Mouse (Mus musculus): ENCODE data around the gene Ccdc134. TPM values are rescaled to one million over a fixed set of nuclear protein-coding genes. Genes with fewer than 3 reads are reported as not detected.
"Not testable (repeated sequence)": the region's sequence is repeated elsewhere in the genome, so short reads cannot be mapped to it uniquely, and the experiment has no call there.

The Ccdc134 gene
- 15.5 and 15.8 TPM in 2 replicates for polyA plus RNA-seq (2015; fragmentation: Nextera tagmentation; extraction: Ambion mirVana)

DNA sequence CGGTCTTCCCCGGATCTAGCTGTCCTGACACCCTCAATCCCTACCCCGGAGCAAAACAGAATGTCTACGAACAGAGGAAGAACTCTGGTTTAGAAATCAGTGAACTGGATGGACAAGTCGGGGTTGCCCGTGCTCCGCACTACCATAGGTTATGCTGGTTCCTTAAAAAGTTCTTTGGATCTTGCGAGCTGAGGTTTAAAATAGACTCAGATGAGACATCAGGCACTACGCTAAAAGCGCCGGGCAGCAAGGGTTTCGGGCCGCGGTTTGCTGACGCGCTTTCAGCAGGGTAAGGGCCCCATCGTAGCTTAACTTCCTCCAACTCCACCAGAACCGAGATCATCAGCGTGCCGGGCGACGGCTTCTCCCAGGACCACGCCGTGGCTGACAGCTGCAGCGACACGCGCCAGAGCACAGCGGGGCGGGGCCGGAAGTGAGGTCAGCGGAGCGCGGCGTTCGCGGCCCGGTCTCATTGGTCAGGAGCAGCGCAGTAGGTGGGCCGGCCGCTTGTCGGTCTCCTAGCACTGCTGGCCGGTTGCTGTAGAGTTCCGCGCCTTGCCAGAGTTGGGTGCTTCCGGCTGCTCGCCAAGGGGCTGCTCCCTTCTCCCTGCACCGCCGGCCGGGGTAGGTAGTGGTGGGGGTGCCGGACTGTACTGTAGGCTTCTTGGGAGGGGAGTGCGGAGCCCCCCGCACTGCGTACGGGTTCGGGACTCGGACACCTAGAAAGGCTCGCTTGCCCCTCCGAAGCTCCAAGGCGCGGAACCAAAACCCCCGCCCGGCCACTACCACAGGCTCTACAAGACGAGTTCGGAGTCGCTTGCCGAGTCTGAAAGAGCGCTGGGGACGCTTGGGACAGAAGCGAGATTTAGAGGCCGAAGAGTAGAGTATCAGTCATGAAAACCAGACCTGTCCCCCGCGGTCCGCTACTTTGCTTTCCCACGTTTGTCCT, at the start of gene Ccdc134:
Gene Ccdc134, plus strand, starts transcription at position 497 of the 949 bp plus-strand sequence.
- peak within 1 kb of the TSS; percentile 85 for H3K27ac ChIP-seq
- 0 out of 2 replicates have a peak, but pooled peaks cover 9% of the 10 kb centered on the region for H3K4me1 ChIP-seq
- H3K27me3 ChIP-seq (replicated peaks): no peaks in the 10 kb centered on the region
- under 1% methylated on average over 74 of the region's 74 CpGs for WGBS
- H3K4me3 ChIP-seq (replicated peaks): peak within 1 kb of the TSS; percentile 75
- peak within 1 kb of the TSS; percentile 92 for H3K4me2 ChIP-seq
- ATAC-seq (ENCODE audit: insufficient read depth, low FRiP score, low read depth): peak; percentile 99
- H3K9ac ChIP-seq: peak within 1 kb of the TSS; percentile 70
- no peaks in the 10 kb centered on the region for H3K36me3 ChIP-seq
- H3K9me3 ChIP-seq: no peaks in the 10 kb centered on the region

DNA sequence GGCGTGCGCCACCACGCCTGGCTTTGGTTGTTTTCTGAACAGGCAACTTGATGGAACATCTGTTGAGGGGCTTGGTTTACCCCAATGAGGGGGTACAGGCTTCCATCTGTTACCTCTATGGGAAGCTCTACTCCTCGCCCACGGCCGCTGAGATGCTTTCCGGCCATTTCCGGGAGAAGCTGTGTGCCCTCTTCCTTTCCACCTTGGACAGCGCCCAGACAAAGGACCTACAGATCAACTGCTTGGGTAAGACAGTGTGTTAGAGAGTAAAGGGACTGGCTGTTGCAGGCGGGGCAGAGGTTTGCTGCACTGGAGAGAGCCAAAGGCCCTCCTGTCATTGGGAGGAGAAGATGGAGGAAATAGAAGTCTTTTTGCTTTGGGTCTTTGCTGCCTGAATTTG, 47.8 kb upstream of the Ccdc134 start:
- H3K27ac ChIP-seq: no peak overlapping the region
- no peak overlapping the region for H3K4me2 ChIP-seq
- no peak for ATAC-seq (ENCODE audit: insufficient read depth, low FRiP score, low read depth)
- no peak overlapping the region for H3K9ac ChIP-seq
- no peaks in the 10 kb centered on the region for H3K9me3 ChIP-seq
- no peaks in the 10 kb centered on the region for H3K4me1 ChIP-seq
- no peaks in the 10 kb centered on the region for H3K27me3 ChIP-seq (replicated peaks)
- WGBS: 50% methylated on average over 10 of the region's 10 CpGs
- no peaks in the 10 kb centered on the region for H3K36me3 ChIP-seq
- no peak overlapping the region for H3K4me3 ChIP-seq (replicated peaks)

DNA sequence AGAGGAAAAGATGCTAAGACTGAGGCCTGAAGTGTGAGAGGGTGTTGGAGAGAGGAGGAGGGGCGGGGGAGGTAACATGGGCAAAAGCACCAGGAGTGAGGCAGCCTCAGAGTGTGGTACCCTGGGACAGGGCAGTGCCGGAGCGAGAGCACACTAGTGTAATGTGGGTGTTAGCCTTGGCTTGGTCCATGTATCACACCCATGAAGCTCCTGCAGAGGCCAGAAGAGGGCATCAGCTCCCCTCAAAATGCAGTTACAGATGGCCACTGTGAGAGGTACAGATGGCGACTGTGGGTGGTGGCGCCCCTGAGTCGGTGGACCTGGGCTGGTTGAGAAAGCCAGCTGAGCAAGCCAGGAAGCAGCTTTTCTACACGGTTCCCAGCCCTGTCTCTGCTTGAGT, 46.6 kb upstream of the Ccdc134 start:
- no peak for ATAC-seq (ENCODE audit: insufficient read depth, low FRiP score, low read depth)
- no peaks in the 10 kb centered on the region for H3K27me3 ChIP-seq (replicated peaks)
- H3K36me3 ChIP-seq: no peaks in the 10 kb centered on the region
- no peaks in the 10 kb centered on the region for H3K4me1 ChIP-seq
- H3K9me3 ChIP-seq: no peaks in the 10 kb centered on the region
- H3K9ac ChIP-seq: no peak overlapping the region
- no peak overlapping the region for H3K4me3 ChIP-seq (replicated peaks)
- no peak overlapping the region for H3K27ac ChIP-seq
- 27% methylated on average over 7 of the region's 7 CpGs for WGBS
- H3K4me2 ChIP-seq: no peak overlapping the region

DNA sequence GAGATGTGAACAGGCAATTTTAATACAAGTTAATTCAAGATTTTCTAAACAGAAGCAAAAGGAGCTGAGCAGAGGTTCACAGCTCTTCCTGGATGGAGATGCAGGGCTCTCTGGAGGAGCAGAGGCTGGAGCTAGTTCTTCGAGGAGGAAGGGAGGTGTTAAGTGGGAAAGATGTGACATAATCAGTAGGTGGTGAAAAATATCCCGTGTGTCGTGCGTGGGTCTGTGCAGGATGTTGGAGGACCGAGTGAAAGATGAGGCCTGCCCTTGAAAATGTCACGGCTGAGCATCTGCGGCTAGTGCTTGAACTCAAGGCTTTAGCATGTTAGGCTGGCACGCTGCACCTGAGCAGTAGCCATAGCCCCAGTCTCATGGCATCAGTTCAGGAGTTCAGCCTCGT, 42.1 kb upstream of the Ccdc134 start:
- Histone ChIP-seq H3K27me3 (replicated peaks) (no peaks in the 10 kb centered on the region; the same call in 1 of the 2 replicates), H3K9ac (no peak overlapping the region), H3K4me2 (no peak overlapping the region), H3K9me3 (no peaks in the 10 kb centered on the region), H3K4me3 (replicated peaks) (no peak overlapping the region), H3K4me1 (no peaks in the 10 kb centered on the region), H3K27ac (no peak overlapping the region), H3K36me3 (no peaks in the 10 kb centered on the region)
- WGBS: 79% methylated on average over 9 of the region's 9 CpGs
- no peak for ATAC-seq (ENCODE audit: insufficient read depth, low FRiP score, low read depth)

- Histone ChIP-seq H3K36me3 (no peaks in the 10 kb centered on the region), H3K9ac (no peak overlapping the region), H3K4me3 (replicated peaks) (no peak overlapping the region), H3K4me2 (no peak overlapping the region), H3K27ac (no peak overlapping the region), H3K4me1 (no peaks in the 10 kb centered on the region), H3K27me3 (replicated peaks) (no peaks in the 10 kb centered on the region; the same call in 1 of the 2 replicates), H3K9me3 (no peaks in the 10 kb centered on the region)
- no peak for ATAC-seq (ENCODE audit: insufficient read depth, low FRiP score, low read depth)
- 72% methylated on average over 12 of the region's 12 CpGs for WGBS
These were observed 41.6 kb upstream of the Ccdc134 start for GRCm38 (mm10) chr15:82086131-82086530.

- Histone ChIP-seq H3K4me1 (no peaks in the 10 kb centered on the region), H3K36me3 (no peaks in the 10 kb centered on the region), H3K9ac (no peak overlapping the region), H3K9me3 (no peaks in the 10 kb centered on the region), H3K4me3 (replicated peaks) (no peak overlapping the region), H3K27ac (no peak overlapping the region), H3K27me3 (replicated peaks) (no peaks in the 10 kb centered on the region; the same call in 1 of the 2 replicates), H3K4me2 (no peak overlapping the region)
- ATAC-seq (ENCODE audit: insufficient read depth, low FRiP score, low read depth): no peak
- 10% methylated on average over 10 of the region's 10 CpGs for WGBS
These were observed 40.5 kb upstream of the Ccdc134 start for GRCm38 (mm10) chr15:82087266-82087665.

- H3K4me3 ChIP-seq (replicated peaks): no peak overlapping the region
- H3K9ac ChIP-seq: no peak overlapping the region
- H3K36me3 ChIP-seq: no peaks in the 10 kb centered on the region
- no peaks in the 10 kb centered on the region for H3K9me3 ChIP-seq
- no peak for ATAC-seq (ENCODE audit: insufficient read depth, low FRiP score, low read depth)
- 69% methylated on average over 7 of the region's 7 CpGs for WGBS
- no peak overlapping the region for H3K27ac ChIP-seq
- no peaks in the 10 kb centered on the region; the same call in 1 of the 2 replicates for H3K27me3 ChIP-seq (replicated peaks)
- H3K4me1 ChIP-seq: no peaks in the 10 kb centered on the region
- H3K4me2 ChIP-seq: no peak overlapping the region
These were observed 36.7 kb upstream of the Ccdc134 start for GRCm38 (mm10) chr15:82091061-82091460.

DNA sequence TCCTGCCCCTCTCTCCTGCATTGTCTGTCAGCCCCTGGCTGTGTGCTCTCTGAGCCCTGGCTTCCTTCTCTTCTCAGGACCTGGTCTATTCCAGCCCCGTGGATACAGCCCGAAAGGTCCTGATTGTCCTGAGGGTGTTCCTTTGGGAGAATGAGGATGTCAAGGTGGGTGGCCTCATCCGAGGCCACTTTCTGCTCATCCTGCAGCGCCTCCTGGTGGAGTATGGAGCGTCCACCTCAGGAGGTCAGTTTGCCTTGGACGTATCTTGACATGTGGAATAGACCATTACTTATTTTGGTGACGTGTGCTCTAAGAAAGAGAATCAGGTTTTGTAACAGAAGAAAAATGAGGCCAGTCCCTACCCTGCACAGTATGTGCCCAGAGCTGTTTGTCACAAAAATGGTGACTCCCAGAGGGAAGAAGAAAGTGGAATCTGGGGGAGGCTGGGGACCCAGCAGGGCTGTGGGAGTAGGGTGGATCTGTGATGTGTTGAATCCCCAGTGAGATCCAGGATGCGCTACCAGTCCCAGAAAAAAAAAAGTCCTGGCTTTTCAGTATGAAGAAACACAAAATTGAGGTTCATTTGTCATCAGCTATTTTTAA, 20.7 kb upstream of the Ccdc134 start:
- no peak overlapping the region for H3K4me3 ChIP-seq (replicated peaks)
- no peaks in the 10 kb centered on the region for H3K27me3 ChIP-seq (replicated peaks)
- no peaks in the 10 kb centered on the region for H3K9me3 ChIP-seq
- no peak overlapping the region for H3K27ac ChIP-seq
- no peak overlapping the region for H3K4me2 ChIP-seq
- H3K9ac ChIP-seq: no peak overlapping the region
- 18% methylated on average over 8 of the region's 8 CpGs for WGBS
- no peaks in the 10 kb centered on the region for H3K36me3 ChIP-seq
- no peak for ATAC-seq (ENCODE audit: insufficient read depth, low FRiP score, low read depth)
- no peaks in the 10 kb centered on the region for H3K4me1 ChIP-seq

DNA sequence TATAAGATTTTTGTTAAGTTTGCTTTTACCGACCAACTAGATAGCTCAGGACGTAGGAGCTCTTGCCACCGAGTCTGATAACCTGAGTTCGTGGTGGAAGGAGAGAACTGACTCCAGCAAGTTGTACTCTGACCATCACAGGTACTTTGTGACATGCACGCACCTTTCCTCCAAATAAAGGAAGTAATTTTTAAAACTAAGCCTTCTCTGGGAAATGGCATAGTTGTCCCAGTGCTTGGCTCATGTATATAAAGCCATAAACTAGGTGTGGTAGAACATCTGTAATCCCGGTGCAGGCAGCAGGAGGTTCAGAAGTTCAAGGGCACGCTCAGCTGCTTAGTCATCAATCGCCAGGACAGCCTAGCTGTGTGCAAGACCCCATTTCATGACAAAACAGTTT, 7.2 kb upstream of the Ccdc134 start:
- Histone ChIP-seq H3K9me3 (no peaks in the 10 kb centered on the region), H3K4me3 (replicated peaks) (no peak overlapping the region), H3K4me2 (no peak overlapping the region), H3K9ac (no peak overlapping the region), H3K27me3 (replicated peaks) (no peaks in the 10 kb centered on the region), H3K4me1 (no peaks in the 10 kb centered on the region), H3K27ac (no peak overlapping the region), H3K36me3 (no peaks in the 10 kb centered on the region)
- 74% methylated on average over 8 of the region's 8 CpGs for WGBS
- ATAC-seq (ENCODE audit: insufficient read depth, low FRiP score, low read depth): no peak

- WGBS: 84% methylated on average over 4 of the region's 4 CpGs
- not testable (repeated sequence) for H3K9me3 ChIP-seq; H3K27me3 ChIP-seq (replicated peaks); H3K27ac ChIP-seq; H3K4me3 ChIP-seq (replicated peaks); H3K4me1 ChIP-seq; H3K9ac ChIP-seq; ATAC-seq (ENCODE audit: insufficient read depth, low FRiP score, low read depth); H3K36me3 ChIP-seq
- H3K4me2 ChIP-seq: peak overlapping the region; percentile 92
These were observed 1.0 kb upstream of the Ccdc134 start for GRCm38 (mm10) chr15:82126690-82127089.

DNA sequence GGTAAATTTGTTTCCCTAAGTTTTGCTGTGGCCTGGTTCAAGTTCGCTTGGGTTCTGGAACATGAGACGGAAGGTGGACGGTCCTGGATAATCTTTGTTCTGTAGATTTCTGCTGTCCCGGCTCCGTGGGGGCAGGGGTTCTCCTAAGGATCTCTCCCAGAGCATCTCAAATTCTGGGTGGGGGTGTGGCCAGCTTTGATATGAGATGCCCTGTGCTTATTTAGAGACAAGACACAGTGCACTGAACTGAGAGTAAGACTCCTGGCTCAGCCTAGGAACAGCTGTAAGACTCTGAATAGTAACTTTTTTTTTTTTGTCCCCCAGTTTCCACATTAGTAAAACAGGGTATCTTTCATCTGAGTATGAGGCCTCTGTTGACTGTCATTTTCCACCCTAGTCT, 676 bp downstream of the Ccdc134 start:
- Histone ChIP-seq H3K36me3 (no peaks in the 10 kb centered on the region), H3K4me2 (peak overlapping the region; percentile 92), H3K4me3 (replicated peaks) (peak overlapping the region; percentile 75), H3K27ac (peak overlapping the region; percentile 85; the same call in 1 of the 2 replicates), H3K4me1 (0 out of 2 replicates have a peak, but pooled peaks cover 9% of the 10 kb centered on the region), H3K9ac (peak overlapping the region; percentile 70), H3K9me3 (no peaks in the 10 kb centered on the region), H3K27me3 (replicated peaks) (no peaks in the 10 kb centered on the region)
- WGBS: 0% methylated on average over 5 of the region's 5 CpGs
- no peak for ATAC-seq (ENCODE audit: insufficient read depth, low FRiP score, low read depth)

- ATAC-seq (ENCODE audit: insufficient read depth, low FRiP score, low read depth): no peak
- H3K4me1 ChIP-seq: 0 out of 2 replicates have a peak, but pooled peaks cover 9% of the 10 kb centered on the region
- H3K4me3 ChIP-seq (replicated peaks): no peak overlapping the region
- H3K4me2 ChIP-seq: no peak overlapping the region
- H3K9me3 ChIP-seq: no peaks in the 10 kb centered on the region
- H3K36me3 ChIP-seq: no peaks in the 10 kb centered on the region
- H3K27ac ChIP-seq: no peak overlapping the region
- no peaks in the 10 kb centered on the region for H3K27me3 ChIP-seq (replicated peaks)
- H3K9ac ChIP-seq: no peak overlapping the region
- 61% methylated on average over 7 of the region's 7 CpGs for WGBS
These were observed 2.9 kb downstream of the Ccdc134 start for GRCm38 (mm10) chr15:82130599-82130998.

Measured in stomach, embryonic 15.5 days (tissue).